Mouse (Mus musculus) layer of hippocampus, postnatal 14 days (tissue): ENCODE measurements at regions not wholly inside any gene's neighbourhood (a gene's known extent, or its start where the extent isn't known, plus 50 kb on each side); places are given as distances from the start of the nearest gene placed in this dataset.
A peak's percentile ranks its signal among the peaks of the same experiment; 100 is the strongest.

ENCODE experiments used
- DNase-seq, 2 experiments: peaks; one replicate each; pipeline ENCODE4 v3.0.0; 2021 to 2022; ENCODE audit warnings: low spot score in 2 of 2, mixed read lengths in 1 of 2

DNA sequence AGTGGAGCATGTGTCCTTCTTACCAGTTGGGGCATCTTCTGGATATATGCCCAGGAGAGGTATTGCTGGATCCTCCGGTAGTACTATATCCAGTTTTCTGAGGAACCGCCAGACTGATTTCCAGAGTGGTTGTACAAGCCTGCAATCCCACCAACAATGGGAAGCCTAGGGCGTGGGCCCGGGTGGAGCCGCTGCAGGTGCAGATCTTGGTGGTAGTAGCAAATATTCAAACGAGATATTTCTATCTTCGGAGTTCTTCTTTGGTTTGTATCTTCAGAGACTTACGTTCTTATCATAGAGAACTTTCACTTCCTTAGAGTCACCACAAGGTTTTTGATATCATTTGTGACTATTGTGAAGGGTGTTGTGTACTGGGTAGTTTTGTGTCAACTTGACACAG lies 60.2 kb upstream of the Btbd35f28 start:
- peak in 1 of 2 experiments; percentile 0 for DNase-seq
